Mouse (Mus musculus) limb, embryonic 11.5 days (tissue): Measurements from ENCODE around the gene Med27. TPM values are rescaled to one million over a fixed set of nuclear protein-coding genes. Genes with fewer than 3 reads are reported as not detected.

Experiments used
- ATAC-seq: fragments of 200-750 bp; cut with Nextera tagmentation; 2 replicates; pipeline ENCODE4 v1.8.0; 2017; ENCODE audit warnings: low read depth; ENCODE audit not compliant: insufficient number of reproducible peaks, low FRiP score, low TSS enrichment
- DNase-seq: peaks from one replicate; pipeline ENCODE4 v3.0.0-alpha.2; 2015; ENCODE audit warnings: low spot score
- H3K27ac ChIP-seq: fragments of 300-500 bp; sonication (generic); replicated peaks from 2 replicates; pipeline ENCODE4 v1.5.1; 2014; ENCODE audit warnings: low read depth, mild to moderate bottlenecking, low read length
- H3K27me3 ChIP-seq: fragments of 300-500 bp; sonication (generic); 2 replicates; pipeline ENCODE4 v1.6.1; 2014; ENCODE audit warnings: mild to moderate bottlenecking, low read length, mixed read lengths; ENCODE audit not compliant: control insufficient read depth, insufficient read depth
- H3K36me3 ChIP-seq: fragments of 300-500 bp; sonication (generic); 2 replicates; pipeline ENCODE4 v1.6.1; 2014; ENCODE audit warnings: mild to moderate bottlenecking, low read length, moderate library complexity, mixed read lengths; ENCODE audit not compliant: control insufficient read depth, insufficient read depth
- H3K4me1 ChIP-seq: fragments of 300-500 bp; sonication (generic); 2 replicates; pipeline ENCODE4 v1.6.1; 2014; ENCODE audit warnings: low read length, mixed read lengths; ENCODE audit not compliant: control insufficient read depth, insufficient read depth
- H3K4me2 ChIP-seq: fragments of 300-500 bp; sonication (generic); 2 replicates; pipeline ENCODE4 v1.6.1; 2014; ENCODE audit warnings: low read depth, mild to moderate bottlenecking, moderate library complexity; ENCODE audit not compliant: severe bottlenecking
- H3K4me3 ChIP-seq: fragments of 300-500 bp; sonication (generic); 2 replicates; pipeline ENCODE4 v1.5.1; 2014; ENCODE audit warnings: low read depth, low read length
- H3K9ac ChIP-seq: fragments of 300-500 bp; sonication (generic); 2 replicates; pipeline ENCODE4 v1.6.1; 2014; ENCODE audit warnings: mild to moderate bottlenecking, low read length
- H3K9me3 ChIP-seq: fragments of 300-500 bp; sonication (generic); 2 replicates; pipeline ENCODE4 v1.6.1; 2016; ENCODE audit warnings: low read length; ENCODE audit not compliant: control insufficient read depth
- WGBS: fragments of 180-500 bp; shearing (Covaris S2); extraction: QIAGEN DNeasy Blood & Tissue Kit; methylation state at CpG from one replicate; pipeline ENCODE4 v1.1.7; 2014; 5-methylcytosine and 5-hydroxymethylcytosine counted together
- polyA plus RNA-seq: library from polyadenylated mRNA; unstranded; fragments of >200 nt; fragmentation: Nextera tagmentation; extraction: Ambion mirVana; gene quantifications from 2 replicates; pipeline ENCODE4 v1.2.1, GENCODE M21; 2014

Med27 gene
- polyA plus RNA-seq, 1 experiment from 2014 or later, result 56.3 TPM

DNA sequence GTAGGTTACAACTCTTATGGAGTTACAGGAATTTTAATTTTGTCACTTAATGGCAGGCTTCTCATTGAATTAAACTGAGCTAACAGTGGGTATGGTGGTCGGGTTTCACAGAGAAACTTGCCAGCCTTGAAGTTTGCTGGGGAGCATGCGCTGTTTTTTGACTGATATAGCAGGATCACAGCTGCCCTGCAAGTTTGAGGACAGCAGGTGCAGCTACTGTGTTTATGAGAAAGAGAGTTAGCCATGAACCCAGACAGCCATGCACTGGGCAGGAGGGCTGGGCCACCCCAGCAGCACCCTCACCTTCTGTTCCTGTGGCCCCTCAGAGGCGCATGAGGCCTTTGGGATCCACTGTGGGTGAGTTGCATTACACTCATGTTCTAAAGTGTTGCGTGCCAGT lies 36.0 kb downstream of the Med27 start:
- ATAC-seq, result no peak
- H3K27ac ChIP-seq, result no peak overlapping the region
- 92% methylated on average over 4 of the region's 4 CpGs for WGBS
- peaks cover 10% of the 10 kb centered on the region for H3K4me1 ChIP-seq
- DNase-seq, result no peak
- H3K4me3 ChIP-seq, result no peak overlapping the region
- H3K4me2 ChIP-seq, result no peak overlapping the region
- H3K27me3 ChIP-seq, result no peaks in the 10 kb centered on the region
- no peak overlapping the region for H3K9ac ChIP-seq
- H3K36me3 ChIP-seq, result no peaks in the 10 kb centered on the region
- no peaks in the 10 kb centered on the region for H3K9me3 ChIP-seq

DNA sequence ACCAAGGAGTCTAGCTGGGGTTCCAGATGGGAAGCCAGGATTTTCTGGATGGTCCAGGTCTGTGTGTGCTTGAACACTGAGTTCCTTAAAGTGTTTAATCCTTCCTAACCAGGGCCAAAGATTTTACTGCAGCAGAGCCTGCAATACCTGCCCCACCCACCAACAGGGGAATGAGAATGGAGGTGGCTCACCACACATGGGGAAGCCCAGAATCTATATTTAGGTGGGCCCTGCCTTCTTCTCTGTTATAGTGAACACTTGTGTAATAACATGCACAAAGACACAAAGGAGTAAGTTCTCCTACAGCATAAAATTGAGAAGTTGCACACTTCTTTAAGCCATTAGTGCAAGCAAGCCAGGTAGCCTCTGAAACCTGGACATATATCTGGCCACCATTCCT lies 36.5 kb downstream of the Med27 start:
- Histone ChIP-seq H3K27ac (no peak overlapping the region), H3K4me3 (no peak overlapping the region), H3K27me3 (no peaks in the 10 kb centered on the region), H3K4me1 (peaks cover 10% of the 10 kb centered on the region), H3K36me3 (no peaks in the 10 kb centered on the region), H3K4me2 (no peak overlapping the region), H3K9ac (no peak overlapping the region), H3K9me3 (no peaks in the 10 kb centered on the region)
- DNase-seq (no peak), ATAC-seq (no peak)

DNA sequence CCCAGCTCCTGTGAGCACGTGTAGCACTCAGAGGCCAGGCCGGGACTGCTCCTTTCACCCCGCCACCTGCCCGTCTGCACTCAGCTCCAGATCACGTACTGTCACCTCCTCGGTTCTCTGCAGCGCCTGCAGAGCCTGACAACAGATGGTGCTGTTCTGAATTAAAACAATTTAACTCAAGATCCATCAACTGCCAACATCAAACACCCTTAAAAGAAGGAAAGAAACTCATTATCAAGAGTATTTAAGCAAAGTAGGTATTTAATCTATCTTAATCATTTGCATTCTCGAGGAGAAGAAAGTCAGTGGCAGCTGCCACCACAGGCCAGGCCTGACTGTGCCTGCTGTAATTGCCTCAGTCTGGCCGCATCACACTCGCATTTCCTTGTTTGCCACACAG lies 38.8 kb downstream of the Med27 start:
- 13% methylated on average over 10 of the region's 10 CpGs for WGBS
- no peak overlapping the region for H3K27ac ChIP-seq

DNA sequence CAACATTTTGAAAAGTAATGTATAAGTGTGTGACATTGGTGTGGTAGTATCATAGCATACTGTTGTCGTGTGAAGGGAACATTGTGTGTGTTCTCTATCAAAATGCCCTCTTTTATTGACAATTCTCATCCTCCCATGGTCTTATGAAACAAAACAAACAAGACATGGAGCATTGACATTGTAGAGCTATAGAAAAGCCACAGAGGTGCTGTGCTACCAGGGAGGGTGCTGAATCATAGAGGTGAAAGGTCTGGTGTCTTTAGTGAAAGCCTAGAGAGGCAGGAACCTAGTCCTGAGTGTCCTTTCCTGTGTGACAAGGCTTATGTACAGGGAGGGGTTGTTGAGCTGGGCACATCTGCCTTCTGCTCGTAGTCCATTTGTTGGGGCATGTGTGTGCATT lies 40.6 kb downstream of the Med27 start:
- H3K4me2 ChIP-seq, result no peak overlapping the region
- DNase-seq (no peak), ATAC-seq (no peak)
- no peak overlapping the region for H3K4me3 ChIP-seq
- H3K4me1 ChIP-seq, result peaks cover 10% of the 10 kb centered on the region
- H3K27me3 ChIP-seq, result no peaks in the 10 kb centered on the region
- 88% methylated on average over 2 of the region's 2 CpGs for WGBS
- no peak overlapping the region for H3K9ac ChIP-seq
- H3K36me3 ChIP-seq, result no peaks in the 10 kb centered on the region
- H3K27ac ChIP-seq, result no peak overlapping the region
- no peaks in the 10 kb centered on the region for H3K9me3 ChIP-seq

More for the DNA sequence above, 38.8 kb downstream of the Med27 start:
- Histone ChIP-seq H3K9ac (no peak overlapping the region), H3K4me3 (no peak overlapping the region), H3K9me3 (no peaks in the 10 kb centered on the region), H3K27me3 (no peaks in the 10 kb centered on the region), H3K36me3 (no peaks in the 10 kb centered on the region), H3K4me2 (no peak overlapping the region), H3K4me1 (peaks cover 10% of the 10 kb centered on the region)
- no peak for ATAC-seq
- DNase-seq, result no peak

- Histone ChIP-seq H3K27ac (no peak overlapping the region), H3K36me3 (no peaks in the 10 kb centered on the region), H3K9me3 (no peaks in the 10 kb centered on the region), H3K4me1 (peaks cover 10% of the 10 kb centered on the region), H3K4me3 (no peak overlapping the region), H3K27me3 (no peaks in the 10 kb centered on the region), H3K9ac (no peak overlapping the region), H3K4me2 (no peak overlapping the region)
- WGBS, result 88% methylated on average over 7 of the region's 7 CpGs
- DNase-seq (no peak), ATAC-seq (no peak)
Measured at GRCm38 (mm10) chr2:29388937-29389336, 42.3 kb downstream of the Med27 start.

GRCm38 (mm10) chr2:29391086-29391485 lies 44.5 kb downstream of the Med27 start:
- Histone ChIP-seq H3K4me1 (no peaks in the 10 kb centered on the region; the same call in 1 of the 2 replicates), H3K27me3 (no peaks in the 10 kb centered on the region), H3K4me2 (no peak overlapping the region), H3K9me3 (no peaks in the 10 kb centered on the region), H3K9ac (no peak overlapping the region), H3K36me3 (no peaks in the 10 kb centered on the region), H3K4me3 (no peak overlapping the region), H3K27ac (no peak overlapping the region)
- ATAC-seq, result no peak
- no peak for DNase-seq
- WGBS, result 82% methylated on average over 4 of the region's 4 CpGs

DNA sequence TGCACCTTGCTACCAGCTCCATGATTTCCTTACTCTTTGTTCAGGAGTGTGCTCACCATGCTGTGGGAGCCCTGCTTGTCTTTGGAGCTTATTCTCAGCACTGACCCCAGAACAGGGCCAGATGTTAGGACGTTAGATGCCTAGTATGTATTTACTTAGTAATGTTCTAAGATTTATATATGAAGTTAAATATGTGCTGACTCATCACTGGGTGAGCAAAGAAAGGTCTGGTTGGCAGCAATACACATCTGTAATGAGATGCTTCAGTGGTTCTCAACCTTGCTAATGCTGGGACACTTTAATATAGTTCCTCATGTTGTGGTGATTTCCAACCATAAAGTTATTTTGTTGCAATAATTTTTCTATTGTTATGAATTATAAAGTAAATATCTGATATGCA lies 45.4 kb downstream of the Med27 start:
- WGBS, result 56% methylated on average over 1 of the region's 1 CpGs
- Histone ChIP-seq H3K4me1 (peaks cover 3% of the 10 kb centered on the region; the same call in 1 of the 2 replicates), H3K27ac (no peak overlapping the region), H3K36me3 (no peaks in the 10 kb centered on the region), H3K27me3 (no peaks in the 10 kb centered on the region), H3K9me3 (no peaks in the 10 kb centered on the region), H3K9ac (no peak overlapping the region), H3K4me2 (no peak overlapping the region), H3K4me3 (no peak overlapping the region)
- ATAC-seq, result no peak
- no peak for DNase-seq

DNA sequence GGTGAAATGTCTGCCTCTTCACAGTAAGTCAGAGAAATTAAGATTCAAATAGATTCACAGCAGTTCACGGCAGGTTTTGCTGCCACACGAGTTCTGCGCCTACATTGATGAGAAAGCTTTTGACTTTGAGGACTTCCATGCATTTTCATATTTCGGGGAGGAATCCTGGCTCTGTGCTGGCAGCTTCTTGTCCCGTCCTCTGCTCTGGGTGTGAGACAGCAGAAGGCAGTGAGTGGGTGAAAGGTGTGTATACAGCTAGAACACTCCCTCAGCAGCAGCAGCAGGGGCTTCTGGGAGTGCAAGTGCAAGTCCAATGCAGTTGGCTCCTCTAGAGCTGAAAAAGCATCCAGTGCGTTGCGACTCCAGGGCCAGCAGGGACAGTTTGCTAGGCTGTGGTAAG lies 53.6 kb downstream of the Med27 start:
- ATAC-seq (no peak), DNase-seq (no peak)
- Histone ChIP-seq H3K9me3 (no peaks in the 10 kb centered on the region), H3K27ac (no peak overlapping the region), H3K4me2 (no peak overlapping the region), H3K4me1 (peaks cover 10% of the 10 kb centered on the region), H3K27me3 (no peaks in the 10 kb centered on the region), H3K4me3 (no peak overlapping the region), H3K9ac (no peak overlapping the region), H3K36me3 (no peaks in the 10 kb centered on the region)
- 87% methylated on average over 7 of the region's 7 CpGs for WGBS

- DNase-seq (no peak), ATAC-seq (no peak)
- Histone ChIP-seq H3K9me3 (no peaks in the 10 kb centered on the region), H3K4me1 (peaks cover 10% of the 10 kb centered on the region), H3K4me2 (no peak overlapping the region), H3K9ac (no peak overlapping the region), H3K4me3 (no peak overlapping the region), H3K27ac (no peak overlapping the region), H3K27me3 (no peaks in the 10 kb centered on the region), H3K36me3 (no peaks in the 10 kb centered on the region)
- 87% methylated on average over 3 of the region's 3 CpGs for WGBS
Measured at GRCm38 (mm10) chr2:29400812-29401211, 54.2 kb downstream of the Med27 start.
